Mouse (Mus musculus) liver, embryonic 15.5 days (tissue): ENCODE results near the gene Sbsn. TPM values are rescaled to one million over a fixed set of nuclear protein-coding genes. Genes with fewer than 3 reads are reported as not detected.
A peak's percentile ranks its signal among the peaks of the same experiment; 100 is the strongest.

Source experiments
- ATAC-seq: fragments of 200-750 bp; cut with Nextera tagmentation; 2 replicates; pipeline ENCODE4 v1.8.0; 2017; ENCODE audit warnings: moderate number of reproducible peaks, mild to moderate bottlenecking, moderate library complexity; ENCODE audit not compliant: insufficient read depth
- H3K27ac ChIP-seq: fragments of 300-500 bp; sonication (generic); replicated peaks from 2 replicates; pipeline ENCODE4 v1.5.1; 2015; ENCODE audit warnings: mild to moderate bottlenecking, inconsistent platforms
- H3K27me3 ChIP-seq: fragments of 300-500 bp; sonication (generic); 2 replicates; pipeline ENCODE4 v1.6.1; 2015; ENCODE audit warnings: mild to moderate bottlenecking, inconsistent platforms
- H3K36me3 ChIP-seq: fragments of 300-500 bp; sonication (generic); replicated peaks from 2 replicates; pipeline ENCODE4 v1.6.1; 2015; ENCODE audit warnings: moderate library complexity, mild to moderate bottlenecking, inconsistent platforms
- H3K4me1 ChIP-seq: fragments of 300-500 bp; sonication (generic); replicated peaks from 2 replicates; pipeline ENCODE4 v1.6.1; 2015; ENCODE audit warnings: inconsistent platforms
- H3K4me2 ChIP-seq: fragments of 300-500 bp; sonication (generic); 2 replicates; pipeline ENCODE4 v1.6.1; 2015; ENCODE audit warnings: moderate library complexity, mild to moderate bottlenecking, inconsistent platforms
- H3K4me3 ChIP-seq: fragments of 300-500 bp; sonication (generic); replicated peaks from 2 replicates; pipeline ENCODE4 v1.5.1; 2015; ENCODE audit warnings: mild to moderate bottlenecking, inconsistent platforms
- H3K9ac ChIP-seq: fragments of 300-500 bp; sonication (generic); 2 replicates; pipeline ENCODE4 v1.6.1; 2015; ENCODE audit warnings: moderate library complexity, mild to moderate bottlenecking, inconsistent platforms
- H3K9me3 ChIP-seq: fragments of 300-500 bp; sonication (generic); replicated peaks from 2 replicates; pipeline ENCODE4 v1.6.1; 2016; ENCODE audit warnings: inconsistent platforms
- WGBS: fragments of 180-500 bp; shearing (Covaris S2); methylation state at CpG from one replicate; pipeline ENCODE4 v1.1.7; 2015; ENCODE audit warnings: mixed read lengths; ENCODE audit not compliant: insufficient replicate concordance; 5-methylcytosine and 5-hydroxymethylcytosine counted together
- polyA plus RNA-seq: library from polyadenylated mRNA; unstranded; fragments of >200 nt; fragmentation: Nextera tagmentation; extraction: Ambion mirVana; gene quantifications from 2 replicates; pipeline ENCODE4 v1.2.1, GENCODE M21; 2015

Sbsn gene
- 0.12 and 0.61 TPM in 2 replicates for polyA plus RNA-seq

DNA sequence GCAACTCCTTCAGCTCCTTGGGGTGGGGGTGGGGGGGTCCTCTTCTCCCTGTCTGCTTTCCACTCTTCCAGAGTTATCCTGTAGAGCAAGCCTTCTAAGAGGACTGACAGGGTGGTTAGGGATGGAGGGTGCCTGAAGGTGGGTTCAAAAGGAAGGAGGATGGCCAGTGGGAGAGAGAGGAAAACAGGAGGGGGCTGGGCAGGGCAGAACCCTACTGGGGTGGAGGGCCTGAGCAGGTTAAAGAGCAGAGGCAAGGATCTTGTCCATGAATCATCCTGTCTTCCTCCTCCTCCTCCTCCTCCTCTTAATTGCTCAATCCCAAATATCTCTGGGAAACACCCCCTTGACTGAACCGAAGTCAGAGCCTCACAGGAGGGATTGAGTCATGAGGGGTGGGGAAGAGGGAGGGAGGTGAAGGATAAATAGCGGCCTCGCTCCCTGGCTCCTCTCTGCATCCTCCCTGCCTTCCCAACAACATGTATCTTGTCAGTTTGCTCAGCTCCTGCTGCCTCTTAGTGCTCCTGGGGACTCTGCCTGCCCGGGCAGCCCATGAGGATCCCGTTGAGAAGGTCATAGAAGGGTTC is at the start of gene Sbsn:
Gene Sbsn (plus strand): TSS at position 386 of the 584 bp plus-strand sequence.
- Histone ChIP-seq H3K9ac (no peak within 1 kb of the TSS), H3K27me3 (no peaks in the 10 kb centered on the region), H3K4me1 (no peaks in the 10 kb centered on the region), H3K27ac (no peak within 1 kb of the TSS), H3K36me3 (no peaks in the 10 kb centered on the region), H3K9me3 (no peaks in the 10 kb centered on the region; the same call in 1 of the 2 replicates), H3K4me2 (no peak within 1 kb of the TSS), H3K4me3 (no peak within 1 kb of the TSS)
- ATAC-seq: no peak
- WGBS: 57% methylated on average over 5 of the region's 5 CpGs

DNA sequence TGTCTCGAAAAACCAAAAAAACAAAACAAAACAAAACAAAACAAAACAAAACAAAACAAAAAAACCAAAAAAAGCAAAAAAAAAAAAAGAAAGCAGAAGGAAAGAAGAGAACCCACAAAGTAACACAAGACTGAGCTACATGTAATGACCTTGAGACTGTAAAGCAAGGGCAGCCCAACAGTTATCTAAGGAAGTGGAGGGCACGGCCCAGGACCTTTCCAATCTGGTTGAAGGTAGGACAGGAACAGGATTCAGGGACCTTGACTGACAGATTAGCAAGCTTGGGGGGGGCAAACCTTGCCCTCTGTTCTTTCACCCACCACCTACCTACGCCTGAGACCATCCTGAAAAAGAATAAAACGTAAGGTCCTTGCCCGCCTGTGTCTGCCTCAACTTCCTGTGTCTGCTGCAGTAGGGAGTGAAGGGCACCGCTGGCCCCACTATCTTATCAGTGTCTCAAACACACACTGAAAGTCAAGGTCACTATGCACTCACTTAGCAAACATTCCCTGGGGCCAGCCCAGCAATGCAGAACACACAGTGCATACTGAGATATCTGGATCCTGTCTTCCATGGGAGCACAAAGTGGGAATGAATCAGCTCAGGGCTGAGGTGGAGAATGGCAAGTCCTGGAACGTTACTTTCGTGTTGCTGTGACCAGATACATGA is 44.9 kb upstream of the Sbsn start:
- H3K27ac ChIP-seq: peak overlapping the region; percentile 59
- H3K4me1 ChIP-seq: peaks cover 27% of the 10 kb centered on the region
- H3K4me2 ChIP-seq: peak overlapping the region; percentile 36
- no peaks in the 10 kb centered on the region for H3K27me3 ChIP-seq
- WGBS: 23% methylated on average over 8 of the region's 8 CpGs
- no peak overlapping the region for H3K9ac ChIP-seq
- H3K36me3 ChIP-seq: no peaks in the 10 kb centered on the region
- no peaks in the 10 kb centered on the region for H3K9me3 ChIP-seq
- H3K4me3 ChIP-seq: no peak overlapping the region
- peak; percentile 75 for ATAC-seq

DNA sequence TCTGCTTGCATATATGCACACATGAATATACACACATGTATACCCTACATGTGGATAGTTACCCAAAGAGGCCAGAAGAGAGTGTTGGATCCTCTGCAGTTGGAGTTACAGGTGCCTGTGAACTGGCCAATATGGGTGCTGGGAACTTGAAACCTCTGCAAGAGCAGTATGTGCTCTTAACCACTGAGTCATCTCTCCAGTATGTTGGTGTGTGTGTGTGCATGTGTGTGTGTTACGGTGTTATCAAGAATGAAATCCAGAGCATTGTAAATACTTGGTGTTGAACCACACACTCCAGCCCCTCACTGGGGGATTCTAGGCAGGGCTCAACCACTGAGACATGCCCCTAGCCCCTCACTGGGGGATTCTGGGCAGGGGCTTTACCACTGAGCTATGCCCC is 43.8 kb upstream of the Sbsn start:
- WGBS: 73% methylated on average over 1 of the region's 1 CpGs
- Histone ChIP-seq H3K36me3 (no peaks in the 10 kb centered on the region), H3K27ac (no peak overlapping the region), H3K4me2 (no peak overlapping the region), H3K9ac (no peak overlapping the region), H3K27me3 (no peaks in the 10 kb centered on the region), H3K4me1 (peaks cover 28% of the 10 kb centered on the region), H3K9me3 (no peaks in the 10 kb centered on the region), H3K4me3 (no peak overlapping the region)
- ATAC-seq: no peak

DNA sequence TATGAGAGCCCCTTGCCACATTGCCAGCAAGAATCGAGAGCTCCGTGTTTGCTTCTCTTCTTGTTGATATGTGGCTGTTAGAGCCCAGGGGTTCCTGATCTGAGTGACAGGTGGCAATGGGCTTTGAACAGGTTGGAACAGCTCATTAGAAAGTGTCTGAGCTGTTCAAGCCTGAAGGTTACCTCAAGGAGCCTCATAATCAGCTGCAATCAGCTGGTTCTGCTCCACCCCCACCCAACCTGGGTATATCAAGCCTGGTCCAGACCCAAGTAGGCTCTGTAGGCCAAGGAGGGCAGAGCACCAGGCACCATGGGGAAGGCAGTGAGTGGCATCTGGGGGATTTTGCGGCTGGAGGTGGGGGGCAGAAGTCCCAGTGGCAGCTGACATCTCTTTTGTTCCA is 39.3 kb upstream of the Sbsn start, which contains the start of gene Atp4a:
Gene Atp4a (plus strand): TSS at position 268 of the 400 bp plus-strand sequence.
- H3K4me1 ChIP-seq: peaks cover 17% of the 10 kb centered on the region

DNA sequence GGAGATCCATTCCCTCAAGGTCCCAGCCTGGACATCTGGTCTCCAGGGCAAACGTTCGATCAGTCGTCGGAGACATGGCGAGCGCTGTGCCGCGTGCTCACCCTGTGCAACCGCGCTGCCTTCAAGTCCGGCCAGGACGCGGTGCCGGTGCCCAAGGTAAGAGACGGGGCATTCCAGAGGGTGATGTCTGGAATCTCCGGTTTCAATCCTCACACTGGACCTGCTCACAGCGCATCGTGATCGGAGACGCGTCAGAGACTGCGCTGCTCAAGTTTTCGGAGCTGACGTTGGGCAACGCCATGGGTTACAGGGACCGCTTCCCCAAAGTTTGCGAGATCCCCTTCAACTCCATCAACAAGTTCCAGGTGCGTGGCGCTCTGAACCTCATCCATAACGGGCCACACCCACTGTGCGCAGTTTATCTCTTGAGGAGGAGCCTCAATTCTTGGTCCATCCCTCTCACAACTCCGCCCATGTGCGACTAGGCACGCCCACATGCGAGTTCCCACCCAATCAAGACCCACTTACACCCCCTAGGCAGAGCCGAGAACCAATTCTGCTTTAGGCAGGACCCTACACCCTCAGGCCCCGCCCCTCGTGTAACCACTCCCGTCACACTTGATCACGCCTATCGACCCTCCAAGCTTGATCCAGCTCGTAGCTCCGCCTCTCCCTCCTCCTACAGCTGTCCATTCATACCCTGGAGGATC is 34.1 kb upstream of the Sbsn start:
- no peaks in the 10 kb centered on the region for H3K36me3 ChIP-seq
- peak; percentile 90 for ATAC-seq
- H3K27ac ChIP-seq: no peak overlapping the region
- peak overlapping the region; percentile 36 for H3K4me3 ChIP-seq
- 3% methylated on average over 43 of the region's 43 CpGs for WGBS
- peaks cover 29% of the 10 kb centered on the region for H3K4me1 ChIP-seq
- H3K4me2 ChIP-seq: peak overlapping the region; percentile 70
- H3K27me3 ChIP-seq: peaks cover 33% of the 10 kb centered on the region
- H3K9ac ChIP-seq: no peak overlapping the region
- H3K9me3 ChIP-seq: no peaks in the 10 kb centered on the region

More for the DNA sequence above, 39.3 kb upstream of the Sbsn start, which contains the start of gene Atp4a:
- H3K36me3 ChIP-seq: no peaks in the 10 kb centered on the region
- no peak within 1 kb of the TSS for H3K4me3 ChIP-seq
- no peak within 1 kb of the TSS for H3K9ac ChIP-seq
- H3K9me3 ChIP-seq: no peaks in the 10 kb centered on the region
- H3K4me2 ChIP-seq: no peak within 1 kb of the TSS
- H3K27ac ChIP-seq: no peak within 1 kb of the TSS
- 60% methylated on average over 3 of the region's 3 CpGs for WGBS
- ATAC-seq: no peak
- H3K27me3 ChIP-seq: peaks cover 24% of the 10 kb centered on the region

DNA sequence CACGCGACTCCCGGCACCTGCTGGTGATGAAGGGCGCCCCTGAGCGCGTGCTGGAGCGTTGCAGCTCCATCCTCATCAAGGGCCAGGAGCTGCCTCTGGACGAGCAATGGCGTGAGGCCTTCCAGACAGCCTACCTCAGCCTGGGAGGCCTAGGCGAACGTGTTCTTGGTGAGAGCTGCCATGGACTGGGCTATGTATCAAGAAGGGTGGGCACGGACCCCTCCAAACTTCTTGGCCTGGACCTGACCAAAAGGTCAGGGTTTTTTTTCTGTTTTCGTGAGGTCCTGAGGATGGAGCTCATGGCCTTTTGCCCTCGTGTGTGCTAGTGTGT is 33.6 kb upstream of the Sbsn start:
- H3K36me3 ChIP-seq: no peaks in the 10 kb centered on the region
- no peak overlapping the region for H3K9ac ChIP-seq
- H3K9me3 ChIP-seq: no peaks in the 10 kb centered on the region
- H3K4me3 ChIP-seq: peak overlapping the region; percentile 36
- no peak overlapping the region for H3K27ac ChIP-seq
- H3K4me2 ChIP-seq: peak overlapping the region; percentile 70
- 13% methylated on average over 14 of the region's 14 CpGs for WGBS
- peaks cover 33% of the 10 kb centered on the region for H3K4me1 ChIP-seq
- peaks cover 33% of the 10 kb centered on the region for H3K27me3 ChIP-seq
- no peak for ATAC-seq

DNA sequence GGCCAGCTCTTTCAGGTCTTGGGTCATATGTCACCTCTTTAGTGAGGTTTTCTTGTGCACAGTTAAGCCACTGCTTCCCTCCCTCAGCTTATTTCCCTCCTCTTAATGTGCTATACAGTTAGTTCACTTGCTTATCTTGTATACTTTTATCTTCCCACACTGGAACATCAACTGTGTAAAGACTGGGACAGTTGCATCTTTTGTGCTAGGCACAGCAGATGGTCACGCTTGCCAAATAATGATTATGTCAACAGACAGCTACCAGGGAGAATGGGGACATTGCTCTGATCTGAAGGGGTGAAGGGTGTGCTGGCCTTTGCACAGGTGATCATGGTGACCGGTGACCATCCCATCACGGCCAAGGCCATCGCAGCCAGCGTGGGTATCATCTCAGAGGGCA is 31.6 kb upstream of the Sbsn start:
- no peak overlapping the region for H3K9ac ChIP-seq
- peaks cover 44% of the 10 kb centered on the region for H3K4me1 ChIP-seq
- H3K9me3 ChIP-seq: no peaks in the 10 kb centered on the region
- H3K27ac ChIP-seq: no peak overlapping the region
- no peak overlapping the region for H3K4me2 ChIP-seq
- peak; percentile 14; the same call in 1 of the 2 replicates for ATAC-seq
- peaks cover 31% of the 10 kb centered on the region for H3K27me3 ChIP-seq
- H3K4me3 ChIP-seq: no peak overlapping the region
- no peaks in the 10 kb centered on the region for H3K36me3 ChIP-seq
- 68% methylated on average over 5 of the region's 5 CpGs for WGBS

DNA sequence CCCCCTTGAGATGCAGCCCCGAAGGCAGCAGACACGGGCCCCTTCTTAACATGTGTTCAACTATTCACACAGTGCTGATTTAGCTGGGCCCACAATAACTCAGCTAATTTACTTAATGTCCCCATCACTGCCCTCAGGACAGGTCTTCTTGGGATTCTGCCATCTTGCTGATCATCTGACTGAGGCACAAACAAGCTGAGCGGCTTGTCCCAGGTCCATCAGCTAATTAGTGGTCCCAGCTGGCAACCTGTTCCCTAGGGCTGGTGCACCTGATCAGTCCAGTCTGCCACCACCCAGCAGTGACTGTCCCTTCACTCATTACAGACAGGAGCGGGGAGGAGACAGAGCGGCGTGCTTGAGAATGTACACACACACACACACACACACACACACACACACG is 30.0 kb upstream of the Sbsn start:
- Histone ChIP-seq H3K4me1 (peaks cover 44% of the 10 kb centered on the region), H3K27me3 (peaks cover 15% of the 10 kb centered on the region), H3K9ac (no peak overlapping the region), H3K27ac (no peak overlapping the region), H3K4me2 (no peak overlapping the region), H3K4me3 (no peak overlapping the region), H3K36me3 (0 out of 2 replicates have a peak, but pooled peaks cover 4% of the 10 kb centered on the region), H3K9me3 (no peaks in the 10 kb centered on the region)
- ATAC-seq: no peak
- 71% methylated on average over 7 of the region's 7 CpGs for WGBS

DNA sequence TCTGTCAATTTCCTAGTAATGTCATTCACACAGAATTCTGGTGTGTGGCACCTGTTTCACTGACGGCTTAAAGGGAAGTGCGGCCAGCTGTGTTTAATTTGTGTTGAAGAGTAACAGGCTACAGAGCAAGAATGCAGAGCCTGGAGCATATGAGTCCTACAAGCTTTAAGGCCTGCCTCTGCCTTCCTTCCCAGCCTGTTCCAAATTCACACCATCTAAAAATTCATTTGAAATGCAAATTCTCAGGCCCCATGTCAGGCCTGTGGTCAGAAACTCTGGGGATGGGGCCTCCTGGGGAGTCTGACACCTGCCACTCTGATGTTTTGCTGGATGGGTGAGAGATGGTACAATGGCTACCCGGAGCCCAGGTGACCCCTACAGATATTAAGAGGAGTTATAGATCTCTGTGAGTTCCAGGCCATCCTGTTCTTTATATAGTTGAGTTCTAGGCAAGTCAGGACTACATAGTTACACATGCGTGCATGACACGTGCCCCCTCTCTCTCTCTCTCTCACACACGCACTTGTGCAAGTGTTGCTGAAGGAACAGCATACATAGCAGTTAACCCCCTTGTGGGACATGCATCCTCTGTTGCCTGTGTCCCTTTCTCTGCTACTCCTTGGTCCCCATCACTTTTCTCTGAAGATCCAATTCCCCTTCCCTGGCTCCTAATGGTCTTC is 27.9 kb upstream of the Sbsn start:
- ATAC-seq: no peak
- Histone ChIP-seq H3K9me3 (no peaks in the 10 kb centered on the region), H3K4me3 (no peak overlapping the region), H3K9ac (no peak overlapping the region), H3K36me3 (0 out of 2 replicates have a peak, but pooled peaks cover 12% of the 10 kb centered on the region), H3K27ac (no peak overlapping the region), H3K27me3 (no peaks in the 10 kb centered on the region), H3K4me2 (no peak overlapping the region), H3K4me1 (peaks cover 35% of the 10 kb centered on the region)
- WGBS: 53% methylated on average over 6 of the region's 6 CpGs

DNA sequence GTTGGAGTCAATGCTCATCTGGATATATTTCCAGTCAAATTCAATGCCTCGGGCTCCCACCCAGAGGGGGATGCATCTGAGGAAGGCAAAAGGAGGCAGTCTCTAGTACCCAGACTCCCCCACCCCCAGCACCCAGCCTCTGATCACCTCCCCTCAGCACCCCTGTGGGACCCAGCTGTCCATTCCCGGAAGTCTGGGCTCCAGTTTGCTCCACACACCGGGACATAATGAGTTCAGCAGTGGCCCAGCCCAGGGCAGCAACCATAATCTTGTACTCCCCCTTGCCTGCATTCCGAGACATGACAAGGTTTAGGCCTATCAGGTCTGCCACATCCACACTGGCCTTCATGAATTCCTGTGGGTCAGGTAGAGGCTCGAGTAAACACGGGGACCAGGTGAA is 23.1 kb upstream of the Sbsn start:
- Histone ChIP-seq H3K9ac (peak overlapping the region; percentile 77; the same call in 1 of the 2 replicates), H3K9me3 (no peaks in the 10 kb centered on the region), H3K27ac (no peak overlapping the region; the same call in 1 of the 2 replicates), H3K4me1 (peaks cover 30% of the 10 kb centered on the region), H3K27me3 (no peaks in the 10 kb centered on the region), H3K4me3 (peak overlapping the region; percentile 84), H3K4me2 (peak overlapping the region; percentile 94), H3K36me3 (peaks cover 19% of the 10 kb centered on the region; the same call in 1 of the 2 replicates)
- 60% methylated on average over 6 of the region's 6 CpGs for WGBS
- no peak for ATAC-seq
